Mouse (Mus musculus) limb, embryonic 10.5 days (tissue): ENCODE results near the gene Aif1l. TPM values are rescaled to one million over a fixed set of nuclear protein-coding genes. Genes with fewer than 3 reads are reported as not detected.

ENCODE experiments used
- DNase-seq: peaks from one replicate; pipeline ENCODE4 v3.0.0-alpha.2; 2017; ENCODE audit warnings: low spot score
- H3K27ac ChIP-seq: fragments of 300-500 bp; sonication (generic); 2 replicates; pipeline ENCODE4 v1.5.1; 2016; ENCODE audit warnings: mild to moderate bottlenecking
- H3K27me3 ChIP-seq: fragments of 300-500 bp; sonication (generic); 2 replicates; pipeline ENCODE4 v1.6.1; 2016; ENCODE audit warnings: low read depth, mild to moderate bottlenecking; ENCODE audit not compliant: poor library complexity, severe bottlenecking
- H3K36me3 ChIP-seq: fragments of 300-500 bp; sonication (generic); 2 replicates; pipeline ENCODE4 v1.6.1; 2016; ENCODE audit warnings: mild to moderate bottlenecking, moderate library complexity
- H3K4me1 ChIP-seq: fragments of 300-500 bp; sonication (generic); 2 replicates; pipeline ENCODE4 v1.6.1; 2016
- H3K4me3 ChIP-seq: fragments of 300-500 bp; sonication (generic); 2 replicates; pipeline ENCODE4 v1.5.1; 2016; ENCODE audit warnings: mild to moderate bottlenecking, moderate library complexity
- H3K9me3 ChIP-seq: fragments of 300-500 bp; sonication (generic); replicated peaks from 2 replicates; pipeline ENCODE4 v1.6.1; 2016; ENCODE audit warnings: mild to moderate bottlenecking
- WGBS: fragments of 180-500 bp; shearing (Covaris S2); methylation state at CpG from one replicate; pipeline ENCODE4 v1.1.7; 2016; 5-methylcytosine and 5-hydroxymethylcytosine counted together
- polyA plus RNA-seq: library from polyadenylated mRNA; unstranded; fragments of >200 nt; fragmentation: Nextera tagmentation; extraction: Ambion mirVana; gene quantifications from 2 replicates; pipeline ENCODE4 v1.2.1, GENCODE M21; 2016

Gene Aif1l
- polyA plus RNA-seq, 1 experiment from 2014 or later = 107 TPM

DNA sequence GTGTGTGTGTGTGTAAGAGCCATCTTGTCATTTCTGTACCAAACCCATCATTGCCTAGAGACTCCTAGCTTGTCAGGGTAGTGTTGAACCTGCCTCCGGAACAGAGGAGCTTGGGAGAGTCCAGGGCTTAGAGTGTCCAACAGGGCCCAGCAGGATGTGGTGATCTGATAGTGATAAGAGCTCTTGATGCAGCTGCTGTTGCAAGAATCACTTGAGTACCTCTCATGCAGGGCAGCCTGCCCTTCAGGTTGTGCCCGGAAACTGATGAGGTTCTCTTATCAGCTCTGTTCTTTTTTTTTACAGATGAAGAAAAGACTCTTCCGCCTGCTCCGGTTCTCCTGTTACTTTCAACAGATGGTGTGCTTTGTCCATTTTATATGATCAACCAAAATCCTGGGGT lies 41.0 kb downstream of the Aif1l start:
- 94% methylated on average over 4 of the region's 4 CpGs for WGBS
- DNase-seq = no peak
- Histone ChIP-seq H3K4me3 (no peak overlapping the region), H3K27me3 (no peaks in the 10 kb centered on the region), H3K27ac (no peak overlapping the region), H3K9me3 (no peaks in the 10 kb centered on the region), H3K36me3 (peaks cover 99% of the 10 kb centered on the region), H3K4me1 (no peaks in the 10 kb centered on the region)

DNA sequence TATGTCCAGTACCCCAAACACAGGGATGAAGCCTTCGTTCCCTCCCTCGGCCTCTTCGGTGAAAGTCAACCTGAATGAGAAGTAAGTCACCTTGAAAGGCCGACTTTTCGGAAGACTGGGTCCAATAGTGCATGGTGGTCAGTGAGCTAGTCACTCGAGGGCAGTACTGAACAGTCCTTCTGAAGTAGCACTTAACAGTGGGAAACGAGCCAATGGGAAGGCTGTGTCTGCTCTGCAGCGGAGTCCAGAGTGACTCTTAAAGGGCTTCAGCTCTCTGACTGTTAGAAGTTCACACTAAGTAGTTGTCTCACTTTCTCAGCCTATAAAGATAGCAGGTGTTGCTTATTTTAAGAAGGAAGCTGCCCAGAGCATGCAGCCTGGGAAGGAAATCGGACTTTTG lies 45.0 kb downstream of the Aif1l start:
- Histone ChIP-seq H3K4me1 (no peaks in the 10 kb centered on the region), H3K9me3 (no peaks in the 10 kb centered on the region), H3K4me3 (no peak overlapping the region), H3K27ac (no peak overlapping the region), H3K36me3 (peaks cover 99% of the 10 kb centered on the region), H3K27me3 (no peaks in the 10 kb centered on the region)
- WGBS = 92% methylated on average over 9 of the region's 9 CpGs
- DNase-seq = no peak

DNA sequence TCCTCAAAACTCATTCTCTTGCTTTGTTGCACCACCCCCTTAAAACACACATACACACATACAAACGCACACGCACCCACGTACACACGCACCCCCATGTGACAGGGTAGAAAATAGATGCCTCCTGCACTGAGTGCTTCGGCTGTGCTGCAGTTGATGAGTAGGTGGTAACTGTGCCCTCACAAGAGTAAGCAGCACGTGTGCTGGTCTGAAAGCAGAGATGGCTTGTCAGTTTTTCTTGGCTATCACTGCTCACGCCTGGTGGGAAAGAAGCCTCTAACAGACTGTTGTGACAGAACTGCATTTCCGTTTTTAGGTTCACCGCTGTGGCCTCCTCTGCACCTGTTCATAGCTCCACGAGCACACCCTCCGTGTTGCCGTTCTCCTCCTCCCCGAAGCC lies 46.1 kb downstream of the Aif1l start:
- no peaks in the 10 kb centered on the region for H3K27me3 ChIP-seq
- no peak for DNase-seq
- H3K9me3 ChIP-seq = no peaks in the 10 kb centered on the region
- H3K4me3 ChIP-seq = no peak overlapping the region
- WGBS = 97% methylated on average over 13 of the region's 13 CpGs
- peaks cover 99% of the 10 kb centered on the region for H3K36me3 ChIP-seq
- H3K27ac ChIP-seq = no peak overlapping the region
- H3K4me1 ChIP-seq = no peaks in the 10 kb centered on the region

DNA sequence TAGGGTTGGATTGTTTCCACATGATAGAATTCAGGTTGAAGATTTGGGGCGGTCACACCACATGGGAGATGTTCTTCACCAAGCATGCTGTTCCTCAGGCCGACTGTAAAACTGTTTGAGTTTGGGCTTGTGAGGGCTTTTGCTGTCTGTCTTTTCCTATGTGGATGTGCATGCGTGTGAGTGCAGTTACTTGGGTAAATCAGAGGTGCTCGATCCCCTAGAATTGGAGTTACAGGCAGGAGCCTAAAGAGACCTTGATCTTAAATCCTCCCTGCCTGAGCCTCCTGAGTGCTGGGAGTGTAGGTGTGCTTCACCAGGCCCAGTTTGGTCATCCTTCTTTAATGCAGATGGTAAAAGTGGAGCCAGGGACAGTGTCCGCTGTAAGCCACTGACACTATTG lies 47.6 kb downstream of the Aif1l start:
- Histone ChIP-seq H3K4me3 (no peak overlapping the region), H3K27me3 (no peaks in the 10 kb centered on the region), H3K36me3 (peaks cover 95% of the 10 kb centered on the region), H3K9me3 (no peaks in the 10 kb centered on the region), H3K4me1 (no peaks in the 10 kb centered on the region), H3K27ac (no peak overlapping the region)
- no peak for DNase-seq
- 95% methylated on average over 5 of the region's 5 CpGs for WGBS

DNA sequence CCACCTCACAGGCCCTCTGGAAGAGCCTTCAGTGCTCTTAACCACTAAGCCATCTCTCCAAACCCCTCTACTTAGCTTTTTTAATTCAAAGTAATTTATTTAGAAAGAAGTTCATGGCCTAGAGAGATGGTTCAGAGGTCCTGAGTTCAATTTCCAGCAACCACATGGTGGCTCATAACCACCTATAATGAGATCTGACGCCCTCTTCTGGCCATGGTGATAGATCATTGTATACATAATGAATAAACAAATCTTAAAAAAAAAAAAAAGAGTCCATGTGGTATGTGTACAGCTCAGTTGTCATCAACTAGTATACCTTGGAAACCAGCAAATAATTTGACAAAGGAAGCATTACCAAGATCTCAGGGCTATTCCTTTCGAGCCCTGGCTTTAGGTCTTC lies 48.5 kb downstream of the Aif1l start:
- WGBS = 76% methylated on average over 2 of the region's 2 CpGs
- H3K4me3 ChIP-seq = no peak overlapping the region
- no peaks in the 10 kb centered on the region for H3K4me1 ChIP-seq
- H3K9me3 ChIP-seq = no peaks in the 10 kb centered on the region
- no peak for DNase-seq
- peaks cover 95% of the 10 kb centered on the region for H3K36me3 ChIP-seq
- H3K27ac ChIP-seq = no peak overlapping the region
- no peaks in the 10 kb centered on the region for H3K27me3 ChIP-seq

DNA sequence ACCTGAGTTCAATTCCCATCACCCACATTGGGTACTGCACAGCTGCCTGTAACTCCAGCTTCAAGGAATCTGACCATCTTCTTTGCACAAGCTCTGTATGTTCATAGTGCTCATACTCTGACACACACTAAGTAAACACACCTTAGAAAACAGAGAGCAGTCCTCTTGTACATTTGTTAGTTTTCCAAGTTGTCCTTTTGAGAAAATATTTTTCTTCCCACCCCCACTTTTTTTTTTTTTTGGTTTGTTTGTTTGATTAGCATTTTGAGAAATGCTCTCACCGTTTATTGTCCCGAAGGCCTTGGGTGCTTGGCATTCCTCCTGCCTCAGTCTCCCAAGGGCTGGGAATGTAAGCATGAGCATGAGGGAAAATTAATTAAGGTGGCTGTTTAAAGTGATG lies 58.4 kb downstream of the Aif1l start:
- DNase-seq = no peak
- Histone ChIP-seq H3K27me3 (no peaks in the 10 kb centered on the region), H3K4me3 (no peak overlapping the region), H3K4me1 (no peaks in the 10 kb centered on the region), H3K27ac (no peak overlapping the region), H3K9me3 (no peaks in the 10 kb centered on the region), H3K36me3 (peaks cover 96% of the 10 kb centered on the region)
- 98% methylated on average over 2 of the region's 2 CpGs for WGBS

DNA sequence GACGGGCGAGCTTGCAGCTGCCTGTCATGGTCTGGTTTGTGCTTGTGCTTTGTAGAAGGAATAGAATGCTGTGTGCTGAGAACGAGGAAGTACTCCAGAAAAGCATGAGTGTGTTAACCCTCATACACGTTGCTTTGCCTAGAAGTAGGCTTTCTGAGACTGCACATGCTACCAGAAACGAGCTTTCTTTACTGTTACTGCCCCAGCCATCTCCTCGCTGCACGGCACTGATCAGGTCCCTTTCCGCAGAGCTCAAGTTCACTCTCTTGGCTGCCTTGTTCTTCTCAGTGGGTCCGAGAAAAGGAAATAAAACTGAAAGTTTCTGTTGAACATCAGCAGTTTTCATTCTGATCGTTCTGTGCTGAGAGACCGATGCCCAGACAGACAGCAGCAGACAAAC lies 58.8 kb downstream of the Aif1l start:
- Histone ChIP-seq H3K4me1 (no peaks in the 10 kb centered on the region), H3K36me3 (peaks cover 96% of the 10 kb centered on the region), H3K9me3 (no peaks in the 10 kb centered on the region), H3K4me3 (no peak overlapping the region), H3K27me3 (no peaks in the 10 kb centered on the region), H3K27ac (no peak overlapping the region)
- no peak for DNase-seq
- WGBS = 92% methylated on average over 11 of the region's 11 CpGs

DNA sequence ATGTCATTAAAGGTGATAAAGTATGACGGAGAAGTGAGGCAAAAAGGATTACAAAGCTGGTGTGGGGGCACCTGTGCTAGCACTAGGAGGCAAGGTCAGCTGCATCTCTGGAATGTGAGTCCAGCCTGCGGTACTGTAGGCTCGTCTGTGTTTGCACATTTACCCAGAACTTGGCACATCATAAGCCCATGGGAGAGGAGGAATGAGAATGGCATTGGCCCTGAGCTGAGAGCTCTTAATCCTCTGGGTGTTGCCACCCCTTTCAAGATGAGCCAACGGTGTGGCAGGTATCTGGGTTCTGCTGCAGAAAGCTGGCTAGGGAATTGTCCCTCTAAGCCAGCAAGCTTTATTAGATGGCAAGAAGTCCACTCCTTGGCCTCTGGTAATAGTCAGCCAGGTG lies 69.8 kb downstream of the Aif1l start:
- whole genome bisulfite sequencing = 91% methylated on average over 4 of the region's 4 CpGs
- no peaks in the 10 kb centered on the region for H3K27me3 ChIP-seq
- peaks cover 98% of the 10 kb centered on the region for H3K36me3 ChIP-seq
- no peak for DNase-seq
- H3K4me1 ChIP-seq = no peaks in the 10 kb centered on the region
- no peak overlapping the region for H3K4me3 ChIP-seq
- H3K27ac ChIP-seq = no peak overlapping the region
- H3K9me3 ChIP-seq = no peaks in the 10 kb centered on the region

DNA sequence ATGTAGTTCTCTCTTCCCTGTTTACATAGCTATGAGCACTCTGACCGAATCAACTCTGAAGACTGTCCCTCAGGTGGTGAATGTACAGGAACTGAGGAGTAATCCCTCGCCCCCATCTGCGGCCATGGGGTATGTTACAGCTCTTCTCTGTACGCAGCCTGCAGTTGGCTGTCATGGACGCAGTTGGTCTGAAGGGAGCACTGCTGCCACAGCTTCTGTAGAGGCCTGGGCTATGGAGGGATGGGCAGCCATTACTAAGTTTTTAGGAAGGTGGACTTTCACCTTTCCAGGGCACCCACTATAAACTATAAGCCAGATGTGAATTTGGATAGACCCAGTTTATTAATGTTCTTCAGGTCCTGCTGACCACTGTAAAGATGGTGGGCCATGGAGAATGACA lies 70.3 kb downstream of the Aif1l start:
- WGBS = 94% methylated on average over 5 of the region's 5 CpGs
- Histone ChIP-seq H3K9me3 (no peaks in the 10 kb centered on the region), H3K4me1 (no peaks in the 10 kb centered on the region), H3K4me3 (no peak overlapping the region), H3K27me3 (no peaks in the 10 kb centered on the region), H3K36me3 (peaks cover 98% of the 10 kb centered on the region), H3K27ac (no peak overlapping the region)
- no peak for DNase-seq

Other genes starting within 250 kb of the Aif1l start
- 0.06 and 0.23 TPM in 2 replicates for gene Qrfp, start 139.6 kb upstream of the Aif1l start, polyA plus RNA-seq
- gene Fibcd1, start 104.1 kb upstream of the Aif1l start, polyA plus RNA-seq = 0.04 and 0.13 TPM in 2 replicates
- gene Lamc3, start 62.8 kb upstream of the Aif1l start, polyA plus RNA-seq = 0.15 and 0.16 TPM in 2 replicates
- 114 and 122 TPM in 2 replicates for gene Nup214, start 24.3 kb downstream of the Aif1l start, polyA plus RNA-seq
- 2.0 TPM in 2 replicates for gene Fam78a, start 134.7 kb downstream of the Aif1l start, polyA plus RNA-seq
- gene Plpp7, start 145.4 kb downstream of the Aif1l start, polyA plus RNA-seq = 2.8 and 3.8 TPM in 2 replicates
- 71.2 and 80.3 TPM in 2 replicates for gene Prrc2b, start 200.9 kb downstream of the Aif1l start, polyA plus RNA-seq